Mouse (Mus musculus): Measurements from ENCODE around the gene 4933407L21Rik. TPM values are rescaled to one million over a fixed set of nuclear protein-coding genes. Genes with fewer than 3 reads are reported as not detected.

The 4933407L21Rik gene
- polyA plus RNA-seq, 1 experiment: 0.06 TPM

DNA sequence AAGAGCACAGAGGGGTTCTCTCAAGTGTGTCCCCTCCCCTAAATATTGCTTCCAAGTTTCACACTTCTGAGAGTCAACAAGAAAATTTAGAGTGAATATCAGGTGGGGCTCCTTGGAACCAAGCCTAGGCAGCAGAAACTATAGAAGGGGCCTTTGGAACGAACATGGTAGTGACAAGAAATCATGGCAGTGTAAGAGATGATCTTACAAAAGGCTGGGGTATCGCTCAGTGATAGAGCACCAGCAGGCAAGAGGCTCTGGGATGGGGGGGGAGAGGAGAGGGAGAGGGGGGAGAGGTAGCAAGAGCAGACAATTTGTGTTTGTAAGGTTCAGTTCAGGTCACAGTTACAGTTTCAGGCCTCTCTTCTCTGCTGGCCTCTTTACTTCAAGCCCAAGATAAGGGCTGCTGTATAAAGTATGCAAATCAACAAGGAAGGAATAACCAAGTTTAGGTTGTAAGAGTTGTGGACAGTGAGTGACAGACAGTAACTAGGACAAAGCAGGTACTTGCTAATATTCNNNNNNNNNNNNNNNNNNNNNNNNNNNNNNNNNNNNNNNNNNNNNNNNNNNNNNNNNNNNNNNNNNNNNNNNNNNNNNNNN lies 20.9 kb downstream of the 4933407L21Rik start:
- Histone ChIP-seq H3K27ac (ENCODE audit: insufficient read depth, low read depth, low read length) (no peak overlapping the region), H3K36me3 (ENCODE audit: control insufficient read depth, insufficient read depth, low read length) (no peaks in the 10 kb centered on the region), H3K4me3 (ENCODE audit: insufficient read depth, low read depth, low read length) (no peak overlapping the region), H3K4me1 (ENCODE audit: control insufficient read depth, insufficient read depth, low read length) (no peaks in the 10 kb centered on the region), H3K27me3 (replicated peaks; ENCODE audit: control insufficient read depth, insufficient read depth, low read length) (no peaks in the 10 kb centered on the region; the same call in 1 of the 2 replicates)
- no peak for DNase-seq
- WGBS: 88% methylated on average over 2 of the region's 2 CpGs
- no peak for TF ChIP-seq POLR2A (IDR thresholded peaks at IDR 0.05; ENCODE audit: low read depth, low read length)
- TF ChIP-seq CTCF (conservative IDR thresholded peaks at IDR 0.05; ENCODE audit: insufficient read depth, insufficient read length, low read depth, low read length): no peak

DNA sequence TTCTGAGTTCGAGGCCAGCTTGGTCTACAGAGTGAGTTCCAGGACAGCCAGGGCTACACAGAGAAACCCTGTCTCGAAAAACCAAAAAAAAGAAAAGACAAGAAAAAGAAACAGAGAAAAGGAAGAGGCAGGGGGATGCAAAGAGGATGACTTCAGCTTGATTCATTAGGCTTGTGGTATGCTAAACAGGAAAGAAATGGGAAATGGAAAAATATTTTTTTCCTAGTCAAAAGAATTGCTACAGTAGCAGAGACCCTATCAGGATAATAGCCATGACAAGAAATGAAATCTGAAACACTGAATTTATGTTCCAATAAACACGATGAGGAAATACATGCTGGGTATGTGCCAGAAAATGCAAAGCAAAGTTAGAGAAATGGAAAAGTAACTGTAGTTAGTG lies 26.9 kb downstream of the 4933407L21Rik start:
- Histone ChIP-seq H3K4me1 (ENCODE audit: control insufficient read depth, insufficient read depth, low read length) (no peaks in the 10 kb centered on the region), H3K27me3 (replicated peaks; ENCODE audit: control insufficient read depth, insufficient read depth, low read length) (no peaks in the 10 kb centered on the region; the same call in 1 of the 2 replicates), H3K27ac (ENCODE audit: insufficient read depth, low read depth, low read length) (no peak overlapping the region), H3K4me3 (ENCODE audit: insufficient read depth, low read depth, low read length) (no peak overlapping the region), H3K36me3 (ENCODE audit: control insufficient read depth, insufficient read depth, low read length) (no peaks in the 10 kb centered on the region)
- TF ChIP-seq CTCF (conservative IDR thresholded peaks at IDR 0.05; ENCODE audit: insufficient read depth, insufficient read length, low read depth, low read length) (no peak), POLR2A (IDR thresholded peaks at IDR 0.05; ENCODE audit: low read depth, low read length) (no peak)
- no peak for DNase-seq
- 62% methylated on average over 3 of the region's 3 CpGs for WGBS

DNA sequence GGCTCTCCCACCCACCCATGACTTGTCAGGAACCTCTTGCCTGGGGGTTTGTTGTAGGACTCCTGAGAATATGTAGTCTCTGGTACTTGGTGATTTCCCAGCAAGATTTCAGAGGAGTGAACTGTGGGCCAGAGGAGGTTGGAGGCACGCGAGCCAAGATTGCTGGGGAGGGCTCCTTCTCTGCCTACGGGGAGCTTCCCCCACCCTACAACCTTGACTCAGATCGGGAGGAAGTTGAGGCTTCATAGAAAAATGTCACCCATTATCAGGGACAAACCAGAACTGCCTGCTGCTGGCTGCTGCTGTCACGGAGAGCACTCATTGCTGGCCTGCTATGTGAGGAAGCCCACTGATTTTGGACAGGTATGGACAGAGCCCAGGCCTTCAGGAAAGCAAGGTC lies 29.0 kb downstream of the 4933407L21Rik start:
- Histone ChIP-seq H3K27ac (ENCODE audit: insufficient read depth, low read depth, low read length) (no peak overlapping the region), H3K27me3 (replicated peaks; ENCODE audit: control insufficient read depth, insufficient read depth, low read length) (no peaks in the 10 kb centered on the region), H3K36me3 (ENCODE audit: control insufficient read depth, insufficient read depth, low read length) (no peaks in the 10 kb centered on the region), H3K4me3 (ENCODE audit: insufficient read depth, low read depth, low read length) (no peak overlapping the region), H3K4me1 (ENCODE audit: control insufficient read depth, insufficient read depth, low read length) (no peaks in the 10 kb centered on the region)
- TF ChIP-seq CTCF (conservative IDR thresholded peaks at IDR 0.05; ENCODE audit: insufficient read depth, insufficient read length, low read depth, low read length) (no peak), POLR2A (IDR thresholded peaks at IDR 0.05; ENCODE audit: low read depth, low read length) (no peak)
- WGBS: 64% methylated on average over 5 of the region's 5 CpGs
- no peak for DNase-seq

DNA sequence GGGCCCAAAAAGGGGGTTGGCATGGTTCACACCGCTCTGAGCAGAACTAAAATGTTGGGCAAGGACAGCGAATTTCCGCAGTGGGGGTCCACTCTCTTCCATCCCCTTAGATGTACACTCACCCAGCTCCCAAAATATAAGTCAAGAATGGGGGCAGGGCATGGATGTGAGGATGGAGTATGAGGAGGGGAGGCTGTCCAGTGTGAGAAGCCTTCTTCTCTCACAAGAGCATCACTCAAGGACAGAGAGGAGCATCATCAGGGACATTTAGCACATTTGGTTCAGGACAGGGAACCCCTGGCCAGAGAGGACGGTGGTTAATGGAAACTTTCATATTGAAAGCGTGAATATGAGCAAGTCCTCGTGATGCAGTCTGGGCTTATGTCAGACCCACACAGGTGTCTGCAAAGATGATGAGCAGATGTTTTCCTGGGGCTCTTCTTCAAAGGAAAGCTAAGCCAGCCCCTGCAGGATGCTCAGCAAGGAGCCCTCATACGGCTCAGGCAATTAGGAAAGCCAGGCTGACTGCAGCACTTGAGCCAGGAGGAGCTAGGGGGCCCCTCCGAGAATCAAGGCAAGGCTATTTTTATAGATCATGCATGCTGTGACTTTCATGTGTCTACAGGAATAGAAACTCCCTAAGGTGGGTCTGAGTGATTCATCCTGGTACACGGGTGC lies 29.8 kb downstream of the 4933407L21Rik start:
- no peaks in the 10 kb centered on the region for H3K27me3 ChIP-seq (replicated peaks; ENCODE audit: control insufficient read depth, insufficient read depth, low read length)
- WGBS: 75% methylated on average over 9 of the region's 9 CpGs
- no peak overlapping the region for H3K4me3 ChIP-seq (ENCODE audit: insufficient read depth, low read depth, low read length)
- no peaks in the 10 kb centered on the region for H3K4me1 ChIP-seq (ENCODE audit: control insufficient read depth, insufficient read depth, low read length)
- H3K27ac ChIP-seq (ENCODE audit: insufficient read depth, low read depth, low read length): no peak overlapping the region
- H3K36me3 ChIP-seq (ENCODE audit: control insufficient read depth, insufficient read depth, low read length): no peaks in the 10 kb centered on the region
- no peak for TF ChIP-seq CTCF (conservative IDR thresholded peaks at IDR 0.05; ENCODE audit: insufficient read depth, insufficient read length, low read depth, low read length)
- no peak for TF ChIP-seq POLR2A (IDR thresholded peaks at IDR 0.05; ENCODE audit: low read depth, low read length)
- no peak for DNase-seq

DNA sequence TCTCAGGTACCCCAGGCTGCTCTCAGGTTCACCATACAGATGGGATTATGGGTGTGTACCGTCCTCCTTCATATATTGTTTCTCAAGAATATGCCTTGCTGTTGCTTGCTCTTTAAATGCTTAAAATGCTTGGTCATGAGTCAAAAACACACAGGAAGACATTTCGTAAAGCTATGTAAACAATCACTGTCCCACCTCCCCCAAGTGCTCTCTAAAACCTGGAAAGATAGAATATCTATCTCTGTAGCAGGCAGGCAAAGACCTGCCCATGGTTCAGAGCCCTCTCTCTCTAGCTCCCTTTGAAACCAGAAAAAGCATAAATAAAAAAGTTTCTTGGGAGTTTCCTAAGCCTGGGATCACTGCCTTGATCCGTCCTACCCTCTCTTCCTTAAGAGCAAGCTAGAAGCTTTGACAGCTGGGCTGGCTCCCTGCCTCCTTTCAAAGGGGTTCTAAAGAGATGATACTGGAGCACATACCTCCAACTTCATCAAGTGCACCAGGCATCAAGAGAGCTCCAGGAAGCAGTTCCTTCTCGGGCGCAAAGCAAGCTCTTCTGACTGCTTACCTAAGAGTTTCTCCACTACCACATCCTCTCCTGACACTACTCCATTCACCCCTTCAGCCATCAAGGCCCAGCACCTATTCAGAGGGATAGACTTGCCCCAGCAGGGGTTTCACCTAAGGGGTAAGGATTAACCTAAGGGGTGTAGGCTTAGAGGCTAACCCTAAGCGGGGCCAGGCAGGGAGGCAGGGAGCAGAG lies 31.0 kb downstream of the 4933407L21Rik start:
- Histone ChIP-seq H3K4me3 (ENCODE audit: insufficient read depth, low read depth, low read length) (no peak overlapping the region), H3K36me3 (ENCODE audit: control insufficient read depth, insufficient read depth, low read length) (no peaks in the 10 kb centered on the region), H3K27ac (ENCODE audit: insufficient read depth, low read depth, low read length) (no peak overlapping the region), H3K27me3 (replicated peaks; ENCODE audit: control insufficient read depth, insufficient read depth, low read length) (no peaks in the 10 kb centered on the region), H3K4me1 (ENCODE audit: control insufficient read depth, insufficient read depth, low read length) (no peaks in the 10 kb centered on the region)
- DNase-seq: no peak
- TF ChIP-seq CTCF (conservative IDR thresholded peaks at IDR 0.05; ENCODE audit: insufficient read depth, insufficient read length, low read depth, low read length) (no peak), POLR2A (IDR thresholded peaks at IDR 0.05; ENCODE audit: low read depth, low read length) (no peak)
- 65% methylated on average over 6 of the region's 6 CpGs for WGBS

DNA sequence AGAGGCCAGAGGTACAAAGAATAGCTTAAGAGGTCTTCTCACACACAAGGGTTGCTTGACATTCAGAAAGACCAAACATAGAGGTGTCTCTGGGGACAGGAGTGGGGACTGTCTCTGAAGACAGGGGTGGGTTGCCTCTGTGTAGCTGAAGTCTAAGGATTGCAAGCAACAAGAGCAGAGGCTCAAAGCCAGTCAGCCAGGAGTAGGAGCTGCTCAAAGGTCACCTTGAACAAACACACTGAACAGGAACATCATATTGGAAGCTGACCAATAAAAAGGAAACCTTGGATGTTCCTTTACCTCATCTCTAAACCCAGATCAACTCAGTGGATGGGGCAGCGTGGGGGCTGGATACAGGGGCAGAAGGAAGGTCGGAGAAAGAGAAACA lies 31.6 kb downstream of the 4933407L21Rik start:
- Histone ChIP-seq H3K4me1 (ENCODE audit: control insufficient read depth, insufficient read depth, low read length) (no peaks in the 10 kb centered on the region), H3K36me3 (ENCODE audit: control insufficient read depth, insufficient read depth, low read length) (no peaks in the 10 kb centered on the region), H3K27me3 (replicated peaks; ENCODE audit: control insufficient read depth, insufficient read depth, low read length) (no peaks in the 10 kb centered on the region), H3K4me3 (ENCODE audit: insufficient read depth, low read depth, low read length) (no peak overlapping the region), H3K27ac (ENCODE audit: insufficient read depth, low read depth, low read length) (no peak overlapping the region)
- 60% methylated on average over 2 of the region's 2 CpGs for WGBS
- DNase-seq: no peak
- no peak for TF ChIP-seq CTCF (conservative IDR thresholded peaks at IDR 0.05; ENCODE audit: insufficient read depth, insufficient read length, low read depth, low read length)
- no peak for TF ChIP-seq POLR2A (IDR thresholded peaks at IDR 0.05; ENCODE audit: low read depth, low read length)

DNA sequence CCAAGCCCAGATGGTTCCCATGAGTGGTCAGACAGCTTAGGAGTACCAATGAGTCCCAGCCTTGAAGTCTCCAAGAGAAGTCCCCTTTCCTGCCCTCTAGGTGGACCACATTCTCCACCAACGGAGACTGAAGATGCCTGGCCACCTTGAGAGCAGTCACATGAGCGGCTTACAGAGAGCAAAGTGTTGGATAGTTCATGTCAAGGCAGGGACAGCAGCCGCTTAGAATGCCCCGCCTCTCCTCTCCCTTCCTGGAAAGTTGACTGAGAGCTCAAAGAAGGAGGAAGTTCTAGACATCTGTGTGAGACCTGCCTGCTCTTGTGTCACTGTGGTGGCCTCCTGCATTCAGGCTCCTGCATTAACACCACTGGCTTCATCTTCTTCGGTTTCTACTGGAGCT lies 32.6 kb downstream of the 4933407L21Rik start, which contains the start of gene Gpr55:
Gene Gpr55 (minus strand): TSS at position 135 of the 400 bp plus-strand sequence.
- WGBS: 66% methylated on average over 5 of the region's 5 CpGs
- H3K27ac ChIP-seq (ENCODE audit: insufficient read depth, low read depth, low read length): no peak within 1 kb of the TSS

More for the DNA sequence above, 32.6 kb downstream of the 4933407L21Rik start, which contains the start of gene Gpr55:
- DNase-seq: no peak
- Histone ChIP-seq H3K4me1 (ENCODE audit: control insufficient read depth, insufficient read depth, low read length) (no peaks in the 10 kb centered on the region), H3K36me3 (ENCODE audit: control insufficient read depth, insufficient read depth, low read length) (no peaks in the 10 kb centered on the region), H3K27me3 (replicated peaks; ENCODE audit: control insufficient read depth, insufficient read depth, low read length) (no peaks in the 10 kb centered on the region), H3K4me3 (ENCODE audit: insufficient read depth, low read depth, low read length) (no peak within 1 kb of the TSS)
- no peak for TF ChIP-seq CTCF (conservative IDR thresholded peaks at IDR 0.05; ENCODE audit: insufficient read depth, insufficient read length, low read depth, low read length)
- TF ChIP-seq POLR2A (IDR thresholded peaks at IDR 0.05; ENCODE audit: low read depth, low read length): no peak

Measured in kidney, adult 2 months (tissue).